Mouse (Mus musculus) liver, postnatal 0 days (tissue): ENCODE data around the gene Smndc1. TPM values are rescaled to one million over a fixed set of nuclear protein-coding genes. Genes with fewer than 3 reads are reported as not detected.

Source experiments
- ATAC-seq: fragments of 200-750 bp; cut with Nextera tagmentation; 2 replicates; pipeline ENCODE4 v1.8.0; 2017; ENCODE audit warnings: mild to moderate bottlenecking, moderate library complexity
- DNase-seq: peaks from one replicate; pipeline ENCODE4 v3.0.0-alpha.2; 2016
- H3K27ac ChIP-seq: fragments of 300-500 bp; sonication (generic); 2 replicates; pipeline ENCODE4 v1.5.1; 2014; ENCODE audit warnings: antibody characterized with exemption, moderate library complexity, mild to moderate bottlenecking, low read depth
- H3K27me3 ChIP-seq: fragments of 300-500 bp; sonication (generic); 2 replicates; pipeline ENCODE4 v1.6.1; 2014; ENCODE audit warnings: low read length, control low read depth, mixed read lengths; ENCODE audit not compliant: insufficient read depth
- H3K36me3 ChIP-seq: fragments of 300-500 bp; sonication (generic); replicated peaks from 2 replicates; pipeline ENCODE4 v1.6.1; 2014; ENCODE audit warnings: mild to moderate bottlenecking, control low read depth, low read length, moderate library complexity, mixed read lengths; ENCODE audit not compliant: insufficient read depth
- H3K4me1 ChIP-seq: fragments of 300-500 bp; sonication (generic); 2 replicates; pipeline ENCODE4 v1.6.1; 2014; ENCODE audit warnings: antibody characterized with exemption, mild to moderate bottlenecking, control low read depth; ENCODE audit not compliant: insufficient read depth
- H3K4me2 ChIP-seq: fragments of 300-500 bp; sonication (generic); 2 replicates; pipeline ENCODE4 v1.6.1; 2014; ENCODE audit warnings: low read depth, mild to moderate bottlenecking, low read length, moderate library complexity, mixed read lengths
- H3K4me3 ChIP-seq: fragments of 300-500 bp; sonication (generic); 2 replicates; pipeline ENCODE4 v1.5.1; 2014; ENCODE audit warnings: low read depth, low read length
- H3K9ac ChIP-seq: fragments of 300-500 bp; sonication (generic); replicated peaks from 2 replicates; pipeline ENCODE4 v1.6.1; 2014; ENCODE audit warnings: mild to moderate bottlenecking, moderate library complexity
- H3K9me3 ChIP-seq: fragments of 300-500 bp; sonication (generic); 2 replicates; pipeline ENCODE4 v1.6.1; 2016; ENCODE audit warnings: mild to moderate bottlenecking, control low read depth, low read length, mixed read lengths
- CTCF ChIP-seq: sonication (generic); IDR thresholded peaks from 2 replicates; pipeline ENCODE4 v1.5.1; 2016; ENCODE audit warnings: antibody characterized with exemption, low read depth
- EP300 ChIP-seq: IDR thresholded peaks from 2 replicates; pipeline ENCODE4 v1.6.1; 2016; ENCODE audit warnings: antibody characterized with exemption, low read depth, mild to moderate bottlenecking
- WGBS: fragments of 180-500 bp; shearing (Covaris S2); extraction: QIAGEN DNeasy Blood & Tissue Kit; methylation state at CpG from one replicate; pipeline ENCODE4 v1.1.7; 2014; ENCODE audit not compliant: insufficient replicate concordance; 5-methylcytosine and 5-hydroxymethylcytosine counted together
- polyA plus RNA-seq: library from polyadenylated mRNA; unstranded; fragments of >200 nt; fragmentation: Nextera tagmentation; extraction: Ambion mirVana; gene quantifications from 2 replicates; pipeline ENCODE4 v1.2.1, GENCODE M21; 2015

Smndc1 gene
- polyA plus RNA-seq, 1 experiment from 2014 or later: 18.9 TPM

DNA sequence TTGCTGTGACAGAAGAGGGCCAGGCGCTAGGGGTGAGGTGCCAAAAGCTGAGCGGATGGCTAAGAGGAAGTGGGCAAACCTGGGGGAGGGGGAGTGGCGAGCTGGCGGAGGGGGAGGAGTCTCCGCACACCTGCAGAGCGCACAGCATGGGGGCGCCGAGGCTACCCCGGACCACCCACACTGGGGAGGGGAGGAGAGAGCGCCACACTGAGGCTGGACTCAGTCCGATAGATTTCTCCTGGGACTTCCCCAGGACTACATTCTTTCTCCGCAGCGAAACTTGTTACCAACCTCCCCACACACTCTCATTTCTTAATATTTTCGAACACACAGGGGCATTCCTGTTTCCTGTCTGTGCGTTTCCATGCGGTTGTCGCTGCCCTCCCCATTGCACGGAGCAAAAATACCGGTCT lies 33.0 kb upstream of the Smndc1 start:
- Histone ChIP-seq H3K36me3 (no peaks in the 10 kb centered on the region), H3K4me3 (no peak overlapping the region), H3K4me1 (peaks cover 29% of the 10 kb centered on the region), H3K9me3 (no peaks in the 10 kb centered on the region), H3K9ac (no peak overlapping the region), H3K4me2 (peak overlapping the region; percentile 42), H3K27ac (peak overlapping the region; percentile 79; the same call in 1 of the 2 replicates), H3K27me3 (0 out of 2 replicates have a peak, but pooled peaks cover 3% of the 10 kb centered on the region)
- peak; percentile 31 for ATAC-seq
- WGBS: 9% methylated on average over 19 of the region's 19 CpGs
- DNase-seq: peak; percentile 68
- TF ChIP-seq EP300 (no peak), CTCF (no peak; the same call in 1 of the 2 replicates)

DNA sequence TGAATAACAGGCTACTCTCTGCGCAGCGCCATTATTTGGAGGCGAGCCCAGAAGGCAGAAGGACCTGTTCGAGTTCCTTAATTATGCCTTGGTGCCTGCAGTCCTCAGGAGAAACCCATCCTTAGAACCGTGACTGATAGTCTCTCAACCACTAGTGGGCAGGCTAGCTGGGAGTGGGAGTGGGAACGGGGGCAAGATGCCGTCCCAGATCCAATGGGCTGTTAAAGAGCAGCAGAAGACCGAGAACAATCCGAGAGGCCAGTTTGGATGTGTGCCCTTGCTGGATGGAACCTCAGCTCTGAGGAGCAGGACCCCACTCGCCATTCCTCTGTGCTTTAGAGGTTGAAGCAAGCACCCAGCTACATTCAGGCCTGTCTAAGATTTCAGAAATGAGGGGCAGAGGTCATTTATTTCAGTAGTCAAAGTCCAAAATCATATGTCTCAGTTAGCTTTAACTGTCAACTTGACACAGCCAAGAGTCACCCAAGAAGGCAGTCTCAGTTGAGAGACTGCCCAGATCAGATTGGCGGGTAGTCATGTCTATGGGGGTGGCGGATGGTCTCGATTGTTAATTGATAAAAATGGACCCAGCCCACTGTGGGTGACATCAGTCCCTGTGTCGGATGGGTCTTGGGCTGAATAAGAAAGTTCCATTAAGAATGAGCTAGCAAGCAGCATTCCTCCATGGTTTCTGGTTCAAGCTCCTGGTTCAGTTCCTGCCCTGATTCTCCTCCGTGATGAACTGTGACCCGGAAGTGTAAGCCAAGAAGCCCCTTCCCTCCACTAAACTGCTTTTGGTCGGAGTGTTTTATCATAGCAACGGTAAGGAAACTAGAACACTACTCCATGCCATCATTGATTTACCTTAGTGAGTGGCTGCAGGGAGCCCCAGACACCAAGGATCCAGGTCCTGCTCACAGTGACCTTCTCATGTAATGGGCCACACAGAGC lies 32.3 kb upstream of the Smndc1 start:
- peaks cover 29% of the 10 kb centered on the region for H3K4me1 ChIP-seq
- no peaks in the 10 kb centered on the region for H3K36me3 ChIP-seq
- 49% methylated on average over 18 of the region's 18 CpGs for WGBS
- no peak for ATAC-seq
- no peak overlapping the region for H3K4me3 ChIP-seq
- DNase-seq: no peak
- H3K27ac ChIP-seq: peak overlapping the region; percentile 79; the same call in 1 of the 2 replicates
- TF ChIP-seq EP300 (no peak), CTCF (no peak; the same call in 1 of the 2 replicates)
- H3K27me3 ChIP-seq: 0 out of 2 replicates have a peak, but pooled peaks cover 3% of the 10 kb centered on the region
- no peaks in the 10 kb centered on the region for H3K9me3 ChIP-seq
- H3K9ac ChIP-seq: no peak overlapping the region
- H3K4me2 ChIP-seq: peak overlapping the region; percentile 42; the same call in 1 of the 2 replicates

DNA sequence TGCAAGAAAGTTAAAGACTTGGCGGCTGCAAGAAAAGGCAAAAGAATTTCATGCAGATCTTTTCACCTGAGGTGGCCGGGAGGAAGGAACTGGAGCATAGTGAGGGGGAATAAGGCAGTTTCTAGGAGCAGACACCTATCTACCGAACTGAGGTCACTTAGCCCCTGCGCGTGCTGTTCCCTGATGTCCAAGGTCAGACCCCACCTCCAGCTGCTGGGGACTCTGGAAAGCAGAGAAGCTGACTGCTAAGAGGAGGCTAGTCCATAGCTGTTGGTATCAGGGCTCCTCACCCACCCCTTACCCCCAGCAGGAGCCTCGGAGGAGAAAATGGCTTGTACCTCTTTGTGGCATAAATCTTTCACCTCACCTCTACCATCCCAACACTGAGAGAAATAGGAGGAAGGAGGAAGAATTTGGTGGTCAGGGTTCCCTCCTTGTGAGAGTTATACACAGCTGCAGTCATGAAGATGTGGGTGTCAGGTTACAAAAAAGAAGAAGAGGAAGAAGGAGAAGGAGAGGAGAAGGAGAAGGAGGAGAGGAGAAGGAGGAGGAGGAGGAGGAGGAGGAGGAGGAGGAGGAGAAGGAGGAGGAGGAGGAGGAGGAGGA lies 31.3 kb upstream of the Smndc1 start:
- DNase-seq: no peak
- 3% methylated on average over 6 of the region's 6 CpGs for WGBS
- Histone ChIP-seq H3K9me3 (no peaks in the 10 kb centered on the region), H3K27ac (peak overlapping the region; percentile 58; the same call in 1 of the 2 replicates), H3K36me3 (no peaks in the 10 kb centered on the region), H3K4me3 (peak overlapping the region; percentile 35), H3K27me3 (0 out of 2 replicates have a peak, but pooled peaks cover 3% of the 10 kb centered on the region), H3K4me2 (peak overlapping the region; percentile 71), H3K9ac (peak overlapping the region; percentile 48; the same call in 1 of the 2 replicates), H3K4me1 (peaks cover 29% of the 10 kb centered on the region)
- TF ChIP-seq CTCF (no peak), EP300 (peak; percentile 10; the same call in 1 of the 2 replicates)
- ATAC-seq: no peak

DNA sequence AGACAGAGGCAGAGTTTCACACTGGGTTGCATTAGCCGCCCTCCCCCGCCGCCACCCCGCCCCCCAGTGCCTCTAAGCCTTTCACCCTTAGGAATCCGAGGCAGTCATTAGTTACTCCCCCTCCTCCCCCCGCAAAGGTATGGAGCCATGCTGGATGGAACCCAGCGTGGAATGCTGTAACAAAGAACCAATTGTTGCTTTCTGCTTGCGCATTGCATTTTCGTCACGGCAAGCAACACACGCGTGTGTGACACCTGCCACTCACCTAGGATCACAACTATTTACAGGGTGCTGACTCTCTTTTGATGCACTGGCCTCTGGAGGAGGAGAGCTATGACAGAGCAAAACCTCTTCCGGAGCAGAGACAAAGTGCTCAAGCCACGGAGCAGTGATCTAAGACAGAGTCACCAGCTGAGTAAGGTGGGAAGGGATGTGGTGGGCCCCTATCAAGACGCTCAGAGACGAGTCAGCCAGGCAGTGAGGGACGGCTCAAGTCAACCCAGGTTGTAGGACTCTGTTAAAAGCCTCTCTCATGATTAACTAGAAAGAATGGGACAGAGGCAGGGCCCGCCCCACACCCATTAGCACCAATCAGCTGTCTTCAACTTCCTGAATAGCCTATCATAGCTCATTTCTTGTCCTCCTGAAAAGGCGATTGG lies 30.7 kb upstream of the Smndc1 start:
- Histone ChIP-seq H3K4me1 (peaks cover 28% of the 10 kb centered on the region), H3K4me2 (peak overlapping the region; percentile 71), H3K27me3 (0 out of 2 replicates have a peak, but pooled peaks cover 3% of the 10 kb centered on the region), H3K9me3 (no peaks in the 10 kb centered on the region), H3K9ac (peak overlapping the region; percentile 48; the same call in 1 of the 2 replicates), H3K4me3 (peak overlapping the region; percentile 35), H3K27ac (peak overlapping the region; percentile 58; the same call in 1 of the 2 replicates), H3K36me3 (no peaks in the 10 kb centered on the region)
- WGBS: 5% methylated on average over 19 of the region's 19 CpGs
- TF ChIP-seq EP300 (no peak), CTCF (no peak)
- ATAC-seq (peak; percentile 77), DNase-seq (peak; percentile 70)

DNA sequence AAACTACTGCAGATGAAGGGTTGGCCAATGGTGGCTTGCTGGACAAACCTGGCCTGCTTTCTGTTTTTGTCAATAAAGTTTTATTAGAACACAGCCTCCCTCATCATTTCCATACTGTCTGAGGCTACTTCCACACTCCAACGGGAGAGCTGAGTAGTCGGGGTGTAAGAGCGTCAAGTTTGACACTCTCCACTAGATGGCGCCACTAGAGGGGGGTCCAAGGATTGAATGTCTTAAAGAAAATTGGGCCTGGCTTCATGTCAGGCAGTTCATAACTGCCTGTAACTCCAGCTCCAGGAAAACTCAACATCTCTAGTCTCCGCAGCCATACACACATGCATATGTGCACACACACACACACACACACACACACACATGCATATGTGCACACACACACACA lies 29.5 kb upstream of the Smndc1 start:
- H3K9ac ChIP-seq: no peak overlapping the region
- WGBS: 18% methylated on average over 5 of the region's 5 CpGs
- DNase-seq (peak; percentile 75), ATAC-seq (no peak)
- no peak for TF ChIP-seq EP300
- TF ChIP-seq CTCF: peak; percentile 83
- H3K9me3 ChIP-seq: no peaks in the 10 kb centered on the region
- H3K27me3 ChIP-seq: 0 out of 2 replicates have a peak, but pooled peaks cover 3% of the 10 kb centered on the region
- H3K36me3 ChIP-seq: no peaks in the 10 kb centered on the region
- H3K27ac ChIP-seq: no peak overlapping the region
- peaks cover 23% of the 10 kb centered on the region; the same call in 1 of the 2 replicates for H3K4me1 ChIP-seq
- H3K4me2 ChIP-seq: no peak overlapping the region
- H3K4me3 ChIP-seq: no peak overlapping the region
